Mouse (Mus musculus) frontal cortex, postnatal 36 days (tissue): ENCODE data around the gene Prss38.
A peak's percentile ranks its signal among the peaks of the same experiment; 100 is the strongest.

Source experiments
- DNase-seq, 2 experiments: peaks; one replicate each; pipeline ENCODE4 v3.0.0; 2022; ENCODE audit warnings: low spot score in 2 of 2

The Prss38 gene

DNA sequence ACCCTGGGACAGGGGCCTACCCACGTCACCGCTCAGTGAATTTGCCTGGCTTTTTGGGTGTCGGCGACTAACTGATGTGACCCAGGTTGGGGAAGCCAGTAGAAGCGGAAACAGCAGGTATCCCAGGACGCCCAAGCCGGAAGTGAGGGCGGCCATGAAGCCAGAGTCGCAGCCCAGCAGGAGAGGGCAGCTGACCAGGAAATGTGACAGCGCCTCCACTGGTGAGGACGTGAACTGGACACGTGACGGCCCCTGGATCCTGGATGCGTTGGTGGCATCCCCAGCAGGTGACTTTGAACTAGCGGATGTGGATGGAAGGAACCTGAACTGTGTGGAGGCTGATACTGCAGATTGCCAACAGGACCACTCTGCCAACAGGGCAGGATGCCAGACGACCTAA is at the start of gene Prss38:
Gene Prss38, minus strand, starts transcription at position 183 of the 400 bp plus-strand sequence.
- no peak for DNase-seq

DNA sequence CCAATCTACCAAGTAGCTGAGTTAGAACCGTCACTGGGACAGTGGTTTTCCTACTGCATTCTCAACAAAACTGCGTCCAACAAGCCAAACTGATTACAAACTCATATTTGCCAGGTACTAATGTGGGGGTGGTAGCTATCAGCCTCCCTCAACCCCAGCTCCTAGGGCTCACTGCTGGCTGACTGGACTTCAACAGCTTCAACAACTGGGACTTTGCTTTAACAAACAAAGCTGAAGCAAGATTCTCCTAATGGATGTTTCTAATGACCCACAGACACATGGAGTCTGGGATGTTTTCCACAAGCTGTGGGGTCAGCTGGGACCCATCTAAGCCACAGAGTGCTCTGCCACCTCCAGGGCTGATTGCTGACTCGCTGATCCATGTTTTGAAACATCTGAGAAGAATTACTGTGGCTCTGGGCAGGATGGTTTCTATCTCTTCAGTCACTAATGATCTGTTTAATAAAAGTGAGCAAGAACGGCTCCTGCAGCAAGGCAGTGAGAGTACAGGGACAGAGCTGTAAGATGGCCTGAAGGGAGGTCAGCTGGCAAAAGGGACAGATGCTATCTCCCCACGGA is 47.6 kb upstream of the Prss38 start:
- no peak for DNase-seq

DNA sequence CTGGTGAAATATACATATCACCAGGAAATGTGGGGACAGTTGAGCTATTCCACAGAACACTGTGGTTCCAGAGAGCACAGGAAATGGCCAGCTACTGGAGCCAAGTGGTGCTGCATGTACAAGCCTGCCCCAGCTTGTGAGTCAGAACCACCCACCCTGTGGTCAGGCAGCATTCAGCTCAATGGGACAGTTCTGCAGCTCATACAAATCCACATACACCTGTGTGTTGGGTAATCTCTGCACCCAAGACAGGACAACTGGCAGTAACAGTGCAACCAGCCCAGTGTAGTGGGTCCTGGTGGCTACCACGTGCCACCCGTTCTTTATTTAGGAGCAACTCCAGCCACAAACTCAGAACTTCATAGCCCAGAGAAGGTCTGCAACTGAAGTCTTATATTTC is 46.5 kb upstream of the Prss38 start:
- no peak for DNase-seq

DNA sequence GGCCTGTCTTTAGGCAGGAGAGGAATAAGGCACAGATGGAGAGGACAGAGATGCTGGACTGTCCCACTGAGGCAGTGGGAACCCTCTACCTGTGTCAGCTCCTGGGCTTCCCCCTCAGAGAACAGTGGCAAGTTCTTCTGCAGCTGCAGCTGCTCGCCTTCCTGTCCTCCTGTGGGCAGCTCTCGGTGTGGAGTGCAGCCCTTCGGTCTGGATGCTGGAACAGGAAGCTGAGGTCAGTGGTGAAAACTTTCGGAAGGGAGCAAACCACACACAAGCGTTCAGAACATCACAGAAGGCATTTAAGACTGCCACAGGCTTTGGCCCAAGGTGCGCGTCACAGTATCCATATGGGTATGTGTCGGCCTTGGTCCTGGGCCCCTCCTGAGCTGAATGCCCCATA is 46.0 kb upstream of the Prss38 start:
- no peak for DNase-seq

DNA sequence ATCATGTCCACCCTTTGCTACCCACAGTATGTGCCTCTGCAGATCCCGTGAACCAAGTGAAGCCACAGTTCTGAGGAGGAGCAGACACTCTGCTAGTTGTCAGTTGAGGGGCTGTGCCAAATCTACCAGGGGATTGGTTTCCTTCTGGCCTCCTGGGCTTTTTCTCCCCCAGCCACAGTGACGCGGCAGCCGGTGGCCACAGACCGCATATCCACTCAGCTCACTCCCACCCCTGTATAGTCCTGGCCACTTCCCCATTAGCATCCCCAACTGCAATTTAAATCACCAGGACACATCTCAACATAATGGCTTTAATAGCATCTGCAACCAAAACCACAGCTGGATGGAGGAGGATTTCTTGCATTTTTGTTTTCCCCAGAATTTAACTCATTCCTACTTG is 43.3 kb upstream of the Prss38 start:
- no peak for DNase-seq

DNA sequence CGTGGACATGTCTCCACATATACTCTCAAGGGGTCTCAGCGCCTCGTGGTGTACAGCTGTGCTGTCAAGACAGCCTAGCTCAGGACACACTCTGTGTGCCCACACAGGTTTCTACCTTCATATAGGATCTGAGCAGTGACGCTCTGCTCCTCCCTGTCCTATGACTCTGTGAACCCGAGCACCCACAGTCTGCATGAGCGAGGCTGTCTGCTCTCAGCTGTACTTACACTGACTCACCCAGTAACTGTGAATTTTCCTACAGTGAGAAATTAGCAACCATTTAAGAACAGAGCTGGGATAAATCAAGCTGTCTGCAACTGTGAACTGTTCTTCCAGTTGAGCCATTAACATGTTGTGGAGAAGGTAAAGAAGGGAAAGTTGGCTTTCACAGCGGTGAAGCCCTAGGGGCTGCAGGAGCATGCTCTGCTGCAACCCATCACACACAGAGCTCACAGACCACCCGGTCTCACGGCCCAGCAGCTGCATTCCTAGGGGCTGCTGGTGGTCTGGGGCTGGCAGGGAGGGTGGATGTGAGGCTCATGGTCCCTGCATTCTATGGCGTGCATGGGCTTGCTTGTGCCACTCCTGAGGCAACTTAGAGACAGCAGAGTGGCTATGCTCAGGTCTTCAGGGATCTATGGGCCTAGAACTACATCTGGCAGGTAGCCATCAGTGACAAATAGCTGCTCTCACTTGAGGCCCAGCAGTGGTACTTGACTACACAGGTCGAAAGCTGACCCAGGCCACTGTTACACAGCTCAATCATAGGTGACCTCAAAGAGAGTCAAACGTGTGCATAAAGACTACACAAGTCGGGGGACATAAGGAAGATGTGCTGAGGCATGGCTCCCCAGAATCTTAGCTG is 37.8 kb upstream of the Prss38 start:
- peak; percentile 36 to 45 for DNase-seq

DNA sequence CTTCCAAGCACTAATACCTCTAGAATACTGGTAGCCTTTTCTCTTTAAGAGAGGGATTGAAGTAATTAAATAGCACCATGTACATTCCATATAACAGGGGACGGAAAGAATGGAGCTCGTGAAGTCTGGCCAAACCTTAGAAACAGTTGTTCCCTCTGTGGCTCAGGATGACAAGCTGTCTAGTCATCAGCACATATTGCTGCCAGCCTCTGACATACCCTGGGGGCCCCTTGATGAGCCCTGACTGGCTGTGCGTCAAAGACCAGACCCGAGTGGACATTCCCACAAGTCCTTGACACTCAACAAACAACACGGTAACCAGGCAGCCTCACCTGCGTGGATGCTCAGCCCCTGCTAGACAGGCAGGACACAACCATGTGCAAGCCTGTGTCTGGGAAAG is 36.6 kb upstream of the Prss38 start:
- no peak for DNase-seq

DNA sequence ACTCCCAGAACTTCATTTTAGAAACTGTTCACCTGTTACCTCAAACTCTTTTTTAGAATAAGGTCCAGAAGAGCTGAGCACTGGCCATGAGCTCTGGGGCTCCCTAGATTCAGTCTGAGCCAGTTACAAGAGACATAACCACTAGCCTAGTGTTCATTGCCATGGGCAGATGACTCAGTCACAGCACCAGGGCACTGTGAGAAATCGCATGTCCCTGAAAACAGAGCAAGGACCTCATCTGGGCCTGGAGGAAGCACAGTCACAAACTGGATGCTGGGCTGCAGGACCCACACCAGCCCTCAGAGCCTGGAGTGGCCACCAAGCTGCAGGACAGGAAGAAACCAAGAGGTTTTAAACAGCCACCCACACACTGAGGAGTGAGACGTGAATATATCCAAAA is 35.4 kb upstream of the Prss38 start:
- DNase-seq: no peak

DNA sequence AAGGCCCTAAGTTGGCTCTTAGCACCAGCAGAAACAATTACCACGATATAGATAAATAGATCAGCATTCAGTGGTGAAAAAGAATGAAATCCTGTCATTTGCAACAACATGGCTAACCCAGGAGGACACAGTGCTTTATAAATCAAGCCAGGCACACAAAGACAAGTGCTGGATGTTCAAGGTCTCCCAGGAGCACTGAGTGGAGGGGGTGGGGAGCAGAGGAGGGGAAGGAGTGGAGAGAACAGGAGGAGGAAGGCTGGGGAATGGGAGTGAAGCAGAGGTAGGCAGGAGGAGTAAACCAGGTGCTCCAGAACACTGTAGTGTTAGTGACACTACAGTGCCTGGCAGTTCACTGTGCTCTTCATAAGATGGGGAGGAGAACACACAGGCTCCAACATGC is 30.3 kb upstream of the Prss38 start:
- DNase-seq: no peak

DNA sequence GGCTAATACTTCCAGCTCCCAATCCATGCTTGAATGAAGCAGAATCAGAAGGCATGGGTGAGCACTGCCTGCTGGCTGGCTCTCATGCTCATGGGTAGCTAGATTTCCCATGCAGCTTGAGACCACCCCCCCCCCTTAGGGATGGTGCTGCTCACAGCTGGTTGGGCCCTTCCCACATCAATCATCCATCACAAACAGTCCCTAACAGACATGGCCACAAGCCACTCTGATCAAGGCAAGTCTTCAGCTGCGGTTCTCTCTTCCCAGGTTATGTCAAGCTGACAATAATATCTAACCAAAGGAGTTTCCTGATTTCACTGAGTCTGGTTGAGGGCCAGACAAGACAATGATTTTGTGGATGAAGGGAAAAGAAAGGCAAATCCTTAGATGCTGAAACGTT is 25.4 kb upstream of the Prss38 start:
- DNase-seq: no peak

DNA sequence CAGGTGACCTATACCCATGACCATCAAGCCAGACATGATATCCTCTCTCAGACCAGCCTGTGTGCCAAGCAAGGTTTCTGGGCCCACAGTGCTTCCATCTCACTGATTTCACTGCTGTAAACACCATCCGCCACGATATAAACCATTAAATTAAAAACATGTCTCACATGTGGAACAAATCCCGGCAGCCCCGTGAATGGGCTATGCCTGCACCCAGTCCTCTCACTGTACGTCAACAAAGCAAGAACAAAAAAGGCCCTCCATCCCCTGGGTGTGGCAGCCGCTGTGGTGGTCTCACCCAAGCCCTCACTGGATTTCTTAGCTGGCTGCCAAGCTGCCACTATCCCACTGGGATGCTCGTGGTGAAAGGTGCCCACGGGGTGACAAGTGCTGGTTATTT is 24.4 kb upstream of the Prss38 start:
- no peak for DNase-seq

DNA sequence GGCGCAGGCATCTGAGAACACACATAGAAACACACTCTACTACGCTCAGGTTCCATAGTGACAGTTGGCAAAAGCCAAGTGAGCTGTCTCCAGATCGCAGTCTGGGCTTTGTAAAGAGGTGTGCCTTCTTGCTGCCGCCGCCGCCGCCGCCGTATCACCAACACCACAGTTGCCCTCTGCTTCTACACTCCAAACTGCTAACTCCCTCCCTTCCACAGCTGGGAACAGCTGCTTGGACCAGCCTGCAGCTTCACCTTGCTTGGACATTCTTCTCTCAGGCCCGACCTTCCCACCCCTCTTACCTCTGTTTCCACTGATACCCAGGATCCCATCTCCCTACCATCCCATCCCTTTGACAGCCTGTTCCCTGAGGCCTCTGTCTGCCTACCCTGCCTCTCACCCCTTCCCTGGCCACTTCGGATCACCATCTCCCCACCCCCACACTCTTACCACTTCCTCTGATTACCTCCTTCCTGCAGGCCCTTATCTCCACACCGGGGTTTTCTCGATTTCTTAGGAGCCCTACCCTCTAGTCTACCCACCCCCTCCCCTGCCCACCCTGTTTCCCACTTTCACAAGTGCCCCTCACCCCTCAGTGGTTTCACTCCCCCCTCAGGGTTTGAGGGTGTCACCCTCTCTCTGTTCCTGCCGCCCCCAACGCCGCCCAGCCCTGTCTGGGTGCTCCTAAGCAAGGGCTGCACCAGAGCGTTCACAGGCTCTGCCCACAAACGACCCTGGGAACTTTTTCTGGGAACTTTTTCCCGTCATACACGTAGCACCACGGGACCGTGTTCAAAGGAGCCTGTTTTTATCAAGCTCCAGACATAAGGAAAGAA is 22.3 kb upstream of the Prss38 start:
- DNase-seq: no peak

DNA sequence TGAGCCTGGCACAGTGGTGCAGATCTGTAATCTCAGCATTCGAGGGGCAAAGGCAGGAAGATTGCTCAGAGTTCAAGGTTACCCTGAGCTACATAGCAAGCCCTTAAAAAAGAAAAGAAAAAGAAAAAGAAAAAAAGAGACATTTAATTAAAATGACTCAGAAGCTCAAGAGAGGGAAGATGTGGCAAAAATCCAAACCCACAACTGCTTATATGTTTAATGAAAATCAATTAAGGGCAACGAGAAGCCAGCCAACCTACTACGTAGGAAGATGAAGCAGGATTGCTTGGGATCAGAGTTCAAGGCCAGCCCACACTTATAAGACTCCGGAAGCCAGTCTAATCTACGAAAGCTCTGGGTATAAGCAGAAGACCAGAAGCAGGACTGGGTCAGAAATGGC is 19.0 kb upstream of the Prss38 start:
- no peak for DNase-seq

DNA sequence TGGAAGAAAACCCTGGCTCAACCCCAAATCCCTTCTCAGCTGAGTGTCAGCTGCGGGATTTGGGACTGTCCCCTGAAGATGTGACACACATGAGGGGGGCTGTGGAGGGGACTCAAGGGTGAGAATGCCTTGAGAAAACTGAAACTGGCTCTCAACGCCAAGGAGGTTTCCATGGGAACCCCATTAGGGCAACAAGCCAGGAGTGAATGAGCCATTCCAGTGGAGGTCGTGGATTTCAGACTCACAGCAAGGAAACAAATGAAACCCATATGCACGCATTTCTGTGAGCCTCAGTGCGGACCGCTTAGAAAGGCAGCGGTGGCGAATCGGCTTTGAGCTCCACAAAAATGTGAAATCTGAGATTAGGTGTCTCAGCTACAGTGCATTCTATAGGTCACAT is 18.1 kb upstream of the Prss38 start:
- peak in 1 of 2 experiments; percentile 41 for DNase-seq

DNA sequence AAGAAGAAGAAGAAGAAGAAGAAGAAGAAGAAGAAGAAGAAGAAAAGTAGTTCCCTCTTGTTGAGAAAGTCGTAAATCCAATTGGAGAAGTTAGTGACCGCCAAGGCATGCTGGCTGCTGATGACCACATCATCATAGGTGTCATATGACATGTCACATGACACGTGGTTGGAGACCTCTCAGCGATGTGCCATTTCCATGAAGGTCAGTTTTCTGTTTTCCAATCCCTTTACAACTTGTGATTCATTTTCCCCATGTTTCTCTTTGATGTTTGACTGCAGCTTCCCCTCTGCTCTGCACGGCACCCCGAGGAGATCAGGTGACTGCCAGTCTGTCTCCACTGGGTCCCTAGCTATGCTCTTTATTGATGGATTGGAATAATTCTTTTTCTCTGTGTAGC is 16.8 kb upstream of the Prss38 start:
- DNase-seq: no peak

DNA sequence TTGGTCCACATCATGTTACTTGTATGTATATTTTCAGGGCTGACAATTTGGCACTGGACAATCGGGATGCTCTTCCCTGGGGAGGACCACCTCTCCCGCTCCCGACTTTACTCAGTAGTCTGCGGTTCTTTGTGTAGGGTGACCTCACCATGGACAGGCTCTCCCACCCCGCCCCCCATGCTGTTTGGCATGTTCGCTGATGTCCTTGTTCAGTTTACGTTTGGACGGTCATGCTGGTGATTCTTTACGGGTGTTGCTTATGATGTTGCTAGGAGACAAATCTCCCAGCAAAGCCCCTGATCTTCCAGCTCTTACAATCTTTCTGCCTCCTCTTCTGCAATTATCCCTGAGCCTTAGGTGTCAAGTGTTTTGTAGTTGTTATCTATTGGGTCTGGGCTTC is 15.0 kb upstream of the Prss38 start:
- DNase-seq: no peak

DNA sequence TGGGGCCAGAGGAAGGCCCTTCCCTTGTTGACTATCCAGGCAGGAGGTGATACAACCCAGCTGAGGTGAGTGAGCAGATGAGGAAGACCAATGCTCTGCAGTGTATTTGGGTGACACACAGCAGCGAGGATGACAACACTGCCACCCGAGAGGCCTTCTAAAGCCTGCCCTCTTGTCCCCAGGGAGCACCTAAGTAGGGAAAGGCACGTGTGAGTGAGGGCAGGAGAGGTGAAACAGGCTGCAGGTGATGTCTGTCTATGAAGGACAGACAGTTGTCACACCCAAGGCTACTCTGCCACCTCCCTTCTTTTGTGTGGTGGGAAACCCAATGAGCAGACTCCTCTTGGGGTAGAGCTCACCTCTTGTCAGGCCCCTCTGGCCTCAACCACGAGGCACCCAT is 14.2 kb upstream of the Prss38 start:
- DNase-seq: no peak

DNA sequence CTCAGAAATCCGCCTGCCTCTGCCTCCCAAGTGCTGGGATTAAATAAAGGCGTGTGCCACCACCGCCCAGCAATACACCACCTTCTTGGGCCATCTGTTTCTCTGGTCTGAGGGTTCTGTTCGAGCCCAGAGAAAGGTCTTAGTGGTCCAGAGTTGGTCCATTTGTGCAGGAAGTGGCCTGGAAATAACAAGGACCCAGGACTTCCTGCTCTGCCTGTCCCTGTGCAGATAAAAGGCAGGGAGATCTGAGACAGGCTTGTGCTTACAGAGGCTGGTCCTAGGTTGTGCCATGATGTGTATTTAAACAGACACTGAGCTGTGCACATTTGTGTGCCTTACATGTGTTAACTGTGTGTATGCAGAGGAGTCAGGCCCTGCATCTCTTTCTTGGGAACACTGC is 13.3 kb upstream of the Prss38 start:
- no peak for DNase-seq

DNA sequence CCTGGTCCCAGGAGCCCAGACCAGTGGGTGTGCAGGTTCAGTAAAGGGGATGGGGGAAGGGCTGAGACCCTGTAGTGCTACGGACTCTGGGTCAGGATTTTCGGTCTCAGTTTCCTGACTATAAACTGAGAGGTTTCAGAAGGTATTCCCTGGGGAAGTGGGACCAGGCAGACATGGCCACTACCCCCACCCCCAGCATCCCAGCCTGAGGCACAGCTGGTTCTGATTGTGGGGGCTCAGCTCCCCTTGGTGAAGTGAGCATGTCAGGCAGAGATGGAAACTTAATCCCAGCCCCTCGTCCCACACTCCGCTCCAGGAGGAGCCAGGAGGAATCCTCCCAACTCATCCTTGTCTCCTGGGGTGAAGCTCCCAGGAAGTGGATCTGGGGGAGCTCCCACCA is 12.0 kb upstream of the Prss38 start:
- DNase-seq: no peak

DNA sequence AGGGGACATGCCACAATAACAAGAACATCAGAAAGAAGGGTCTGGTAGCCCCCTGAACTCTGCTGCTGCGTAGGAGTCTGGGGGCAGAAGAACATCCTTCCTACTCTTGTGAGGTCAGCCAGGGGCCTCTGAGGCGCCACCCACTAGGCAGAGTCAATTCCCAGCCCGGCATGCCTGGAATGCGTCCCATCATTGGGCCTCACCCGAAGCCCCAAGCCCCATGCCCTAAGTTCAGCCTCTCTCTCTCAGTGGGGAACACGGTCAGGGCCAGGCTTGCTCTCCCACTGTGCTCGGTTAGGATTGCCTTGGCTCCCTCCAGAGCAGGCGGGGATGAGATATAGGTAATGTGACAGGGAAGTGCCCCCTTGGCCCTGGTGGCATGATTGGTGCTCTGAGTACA is 9.7 kb upstream of the Prss38 start:
- no peak for DNase-seq

DNA sequence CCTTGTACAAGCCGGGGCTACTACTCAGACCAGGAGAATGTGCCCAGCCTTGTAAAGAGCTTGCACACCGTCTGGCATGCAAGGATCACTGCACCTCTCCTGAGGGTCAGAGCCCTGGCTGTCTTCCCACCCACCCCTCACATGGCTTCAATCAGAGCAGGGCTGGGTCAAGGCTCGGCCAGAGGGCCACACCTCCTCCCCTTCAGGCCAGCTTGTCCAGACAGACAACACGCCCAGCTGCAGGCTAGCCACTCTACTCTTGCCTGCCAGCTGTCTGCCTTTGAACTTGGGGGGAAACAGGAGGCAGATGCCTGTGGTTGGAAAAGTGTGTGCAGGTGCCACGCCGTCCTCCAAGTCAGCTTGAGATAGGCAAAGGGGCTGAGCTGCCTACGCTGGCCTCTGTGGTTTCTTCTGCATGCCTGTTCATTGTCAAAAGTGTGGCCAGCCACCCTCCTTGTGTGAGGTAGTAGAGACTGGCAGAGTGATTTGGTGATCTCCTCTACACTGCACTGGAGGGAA is 9.0 kb upstream of the Prss38 start:
- DNase-seq: no peak

DNA sequence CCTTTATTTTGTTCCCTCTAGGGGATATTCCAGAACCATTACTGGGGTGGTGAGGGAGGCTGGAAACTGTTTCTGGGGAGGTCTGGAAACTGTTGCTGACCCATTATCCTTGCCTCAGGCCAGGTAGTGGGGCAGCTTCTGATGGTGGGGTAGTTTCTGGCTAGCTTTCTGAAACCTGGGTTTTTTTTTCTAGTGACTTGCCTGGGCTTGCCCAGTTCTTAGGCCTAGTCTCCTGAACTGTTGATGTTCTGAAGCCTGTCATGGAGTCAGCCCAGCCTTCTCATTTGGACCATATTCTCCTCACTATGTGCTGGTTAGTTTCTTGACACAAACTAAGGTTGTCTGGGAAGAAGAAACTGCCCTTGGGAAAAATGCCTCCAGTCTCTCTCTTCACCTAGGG is 4.1 kb upstream of the Prss38 start:
- no peak for DNase-seq

DNA sequence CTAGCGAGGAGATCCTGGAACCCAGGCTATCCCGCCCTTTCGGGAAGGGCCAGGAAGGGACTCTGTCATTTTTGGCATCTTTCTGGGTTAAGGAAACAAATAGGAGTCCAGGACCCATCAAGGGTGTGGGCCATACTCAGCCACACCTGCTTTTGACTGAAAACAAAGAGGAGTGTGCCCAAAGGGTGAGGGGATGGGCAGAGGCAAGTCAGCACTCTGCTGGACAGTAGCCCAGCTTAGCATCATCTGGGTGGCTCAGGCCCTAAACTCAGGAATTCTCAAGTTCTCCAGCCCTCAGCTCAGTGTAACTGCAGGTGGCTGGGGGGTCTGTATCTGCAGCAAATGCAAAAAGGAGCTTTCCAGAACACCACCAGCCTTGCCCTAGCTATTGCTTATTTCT is 2.5 kb upstream of the Prss38 start:
- DNase-seq: no peak
